9 mouse cellular contexts compared by ENCODE assay signal in genomic region chr9:121600861-121601427, GRCm38 (mm10). TPM values are rescaled to one million over a fixed set of nuclear protein-coding genes. Genes with fewer than 3 reads are reported as not detected.
DNase-seq lines count a peak whose midpoint lies in the region; ATAC-seq and TF ChIP-seq lines count a peak whose summit lies in the region.
"Had no signal": no experiment of that assay in that cellular context is flagged by ENCODE, and none has a peak within 500 bp of the region (broad histone marks: within the 10 kb centered on the region; RNA-seq: fewer than 3 reads in every experiment).

No protein-coding gene starts in this region.

- no peak overlapping the region for H3K9ac ChIP-seq in forebrain, postnatal 0 days
- H3K9ac ChIP-seq in forebrain, embryonic 12.5 days = no peak overlapping the region

- no peaks in the 10 kb centered on the region for H3K9me3 ChIP-seq in forebrain, postnatal 0 days (ENCODE audit: low read length)
- H3K9me3 ChIP-seq in forebrain, embryonic 12.5 days = no peaks in the 10 kb centered on the region

- peak; percentile 56 for DNase-seq in forebrain, postnatal 0 days
- DNase-seq in lung, postnatal 10 days = peak; percentile 59
- no peak for DNase-seq in lung, adult 2 months
- DNase-seq in layer of hippocampus, adult 2 months (ENCODE audit: low spot score in 2 of 2) = peak; percentile 29 to 39
- DNase-seq in right cerebral cortex, postnatal 25 days = peak; percentile 68
- DNase-seq in spleen, adult 12 weeks (ENCODE audit: low spot score) = no peak

- no peak for TF ChIP-seq POLR2A in lung, adult 2 months (IDR thresholded peaks at IDR 0.05; ENCODE audit: borderline replicate concordance, extremely low read depth, low read depth, low read length)

- ATAC-seq in forebrain, postnatal 0 days = peak; percentile 61
- ATAC-seq in forebrain, embryonic 12.5 days (ENCODE audit: low FRiP score) = no peak
- ATAC-seq in erythroid progenitor cell, adult 5-6 weeks (replicated peaks; ENCODE audit: low FRiP score, poor library complexity, severe bottlenecking) = no peak

- H3K36me3 ChIP-seq in forebrain, postnatal 0 days (ENCODE audit: insufficient read depth) = no peaks in the 10 kb centered on the region
- H3K36me3 ChIP-seq in forebrain, embryonic 12.5 days (replicated peaks) = no peaks in the 10 kb centered on the region

- no peaks in the 10 kb centered on the region for H3K27me3 ChIP-seq in forebrain, postnatal 0 days (ENCODE audit: insufficient read depth, low read length)
- 0 out of 2 replicates have a peak, but pooled peaks cover 5% of the 10 kb centered on the region for H3K27me3 ChIP-seq in forebrain, embryonic 12.5 days

- H3K27ac ChIP-seq in forebrain, postnatal 0 days (ENCODE audit: low read depth, low read length) = peak overlapping the region; percentile 62; the same call in 1 of the 2 replicates
- no peak overlapping the region for H3K27ac ChIP-seq in forebrain, embryonic 12.5 days
- H3K27ac ChIP-seq in layer of hippocampus, adult 2 months = peak overlapping the region; percentile 82

- H3K4me2 ChIP-seq in forebrain, postnatal 0 days (ENCODE audit: low read depth) = no peak overlapping the region
- H3K4me2 ChIP-seq in forebrain, embryonic 12.5 days = no peak overlapping the region

- no peak overlapping the region for H3K4me3 ChIP-seq in forebrain, postnatal 0 days (ENCODE audit: low read depth, low read length)
- H3K4me3 ChIP-seq in forebrain, embryonic 12.5 days (replicated peaks) = no peak overlapping the region
- no peak overlapping the region for H3K4me3 ChIP-seq in lung, adult 2 months (replicated peaks; ENCODE audit: extremely low read depth, low read depth, low read length)
- H3K4me3 ChIP-seq in layer of hippocampus, adult 2 months = no peak overlapping the region; the same call in 1 of the 2 replicates

- WGBS in forebrain, postnatal 0 days = 35% methylated on average over 6 of the region's 6 CpGs
- WGBS in forebrain, embryonic 12.5 days = 40% methylated on average over 6 of the region's 6 CpGs
- 29% methylated on average over 6 of the region's 6 CpGs for WGBS in lung, adult 2 months

- no peak for TF ChIP-seq CTCF in forebrain, postnatal 0 days (IDR thresholded peaks at IDR 0.05; ENCODE audit: low read depth)
- no peak for TF ChIP-seq CTCF in lung, adult 2 months (IDR thresholded peaks at IDR 0.05; ENCODE audit: insufficient read depth, low read length)
- no peak for TF ChIP-seq CTCF in layer of hippocampus, adult 2 months (conservative IDR thresholded peaks at IDR 0.05)

- H3K4me1 ChIP-seq in forebrain, postnatal 0 days (ENCODE audit: insufficient read depth) = peaks cover 9% of the 10 kb centered on the region; the same call in 1 of the 2 replicates
- peaks cover 7% of the 10 kb centered on the region for H3K4me1 ChIP-seq in forebrain, embryonic 12.5 days
- H3K4me1 ChIP-seq in lung, adult 2 months (ENCODE audit: control insufficient read depth, insufficient read depth, low read length) = no peaks in the 10 kb centered on the region

RNA-seq across cellular contexts. Expression of gene Lyzl4, which starts 41.0 kb away (rescaled TPM):
- 0.46 TPM in 1 of 2 replicates, not detected in the other for total RNA-seq in forebrain, postnatal 0 days (2014; rRNA removed)
- 0.25 TPM in 1 of 2 replicates, not detected in the other for polyA plus RNA-seq in forebrain, postnatal 0 days (2015; fragmentation: Nextera tagmentation; extraction: Ambion mirVana)
- polyA plus RNA-seq in forebrain, embryonic 12.5 days (2016; fragmentation: Nextera tagmentation; extraction: Ambion mirVana) = not detected in 2 replicates
- 0.66 and 0.72 TPM in 2 replicates for polyA plus RNA-seq in lung, adult 2 months (2012; rRNA removed)
- total RNA-seq in layer of hippocampus, adult 2 months (2021) = 1 to 10 TPM in 1 of 2 experiments, under 1 TPM in 1; 0.76 to 1.5 TPM
- not detected in 2 replicates for total RNA-seq in erythroid progenitor cell, adult 5-6 weeks (2015; ENCODE audit: low replicate concordance)
- total RNA-seq in erythroid progenitor cell, adult 5-6 weeks (2017; ENCODE audit: low replicate concordance) = not detected in 2 replicates
- total RNA-seq: liver, adult 2 months had no signal
- polyA plus RNA-seq: liver, adult 2 months had no signal

RNA-seq across cellular contexts. Expression of gene Vipr1, which starts 41.6 kb away (rescaled TPM):
- total RNA-seq in forebrain, postnatal 0 days (2014; rRNA removed) = 0.48 and 1.5 TPM in 2 replicates
- polyA plus RNA-seq in forebrain, postnatal 0 days (2015; fragmentation: Nextera tagmentation; extraction: Ambion mirVana) = 0.34 and 0.89 TPM in 2 replicates
- polyA plus RNA-seq in forebrain, embryonic 12.5 days (2016; fragmentation: Nextera tagmentation; extraction: Ambion mirVana) = 0.50 and 1.7 TPM in 2 replicates
- 2.2 and 2.6 TPM in 2 replicates for polyA plus RNA-seq in lung, adult 2 months (2012; rRNA removed)
- total RNA-seq in layer of hippocampus, adult 2 months (2021) = 10 to 100 TPM; 18.7 to 21.2 TPM
- 0.36 TPM in 1 of 2 replicates, not detected in the other for total RNA-seq in erythroid progenitor cell, adult 5-6 weeks (2015; ENCODE audit: low replicate concordance)
- total RNA-seq in erythroid progenitor cell, adult 5-6 weeks (2017; ENCODE audit: low replicate concordance) = 0.64 TPM in 1 of 2 replicates, not detected in the other

Comparison
In these comparisons a context has a peak if more than half of its experiments do, and no peak if none do; other contexts are left out.
1. DNase-seq: peak in forebrain, postnatal 0 days (single experiment), lung, postnatal 10 days (single experiment), layer of hippocampus, adult 2 months (2 of 2) and right cerebral cortex, postnatal 25 days (single experiment); none in lung, adult 2 months (single experiment) and spleen, adult 12 weeks (single experiment).